Mouse (Mus musculus) embryonic facial prominence, embryonic 12.5 days (tissue): ENCODE measurements around the gene Tstd1. TPM values are rescaled to one million over a fixed set of nuclear protein-coding genes. Genes with fewer than 3 reads are reported as not detected.

Experiments
- ATAC-seq: fragments of 200-750 bp; cut with Nextera tagmentation; 2 replicates; pipeline ENCODE4 v1.8.0; 2017; ENCODE audit not compliant: insufficient number of reproducible peaks, insufficient read depth, low FRiP score, low TSS enrichment
- H3K27ac ChIP-seq: fragments of 300-500 bp; sonication (generic); 2 replicates; pipeline ENCODE4 v1.5.1; 2016; ENCODE audit warnings: mild to moderate bottlenecking
- H3K27me3 ChIP-seq: fragments of 300-500 bp; sonication (generic); 2 replicates; pipeline ENCODE4 v1.6.1; 2016; ENCODE audit warnings: mild to moderate bottlenecking, moderate library complexity
- H3K36me3 ChIP-seq: fragments of 300-500 bp; sonication (generic); 2 replicates; pipeline ENCODE4 v1.6.1; 2016; ENCODE audit warnings: mild to moderate bottlenecking
- H3K4me1 ChIP-seq: fragments of 300-500 bp; sonication (generic); 2 replicates; pipeline ENCODE4 v1.6.1; 2016
- H3K4me2 ChIP-seq: fragments of 300-500 bp; sonication (generic); replicated peaks from 2 replicates; pipeline ENCODE4 v1.6.1; 2016; ENCODE audit warnings: mild to moderate bottlenecking, moderate library complexity
- H3K4me3 ChIP-seq: fragments of 300-500 bp; sonication (generic); 2 replicates; pipeline ENCODE4 v1.5.1; 2016; ENCODE audit warnings: mild to moderate bottlenecking
- H3K9ac ChIP-seq: fragments of 300-500 bp; sonication (generic); 2 replicates; pipeline ENCODE4 v1.6.1; 2016; ENCODE audit warnings: mild to moderate bottlenecking, moderate library complexity
- H3K9me3 ChIP-seq: fragments of 300-500 bp; sonication (generic); 2 replicates; pipeline ENCODE4 v1.6.1; 2016; ENCODE audit warnings: mild to moderate bottlenecking, moderate library complexity
- WGBS: fragments of 180-500 bp; shearing (Covaris S2); methylation state at CpG from one replicate; pipeline ENCODE4 v1.1.7; 2016; 5-methylcytosine and 5-hydroxymethylcytosine counted together
- polyA plus RNA-seq: library from polyadenylated mRNA; unstranded; fragments of >200 nt; fragmentation: Nextera tagmentation; extraction: Ambion mirVana; gene quantifications from 2 replicates; pipeline ENCODE4 v1.2.1, GENCODE M21; 2016

The Tstd1 gene
- polyA plus RNA-seq, 1 experiment from 2014 or later: 5.8 TPM

GRCm38 (mm10) chr1:171419291-171419882 is 715 bp downstream of the Tstd1 start:
- no peaks in the 10 kb centered on the region for H3K9me3 ChIP-seq
- H3K4me2 ChIP-seq: no peak overlapping the region
- peak overlapping the region; percentile 12; the same call in 1 of the 2 replicates for H3K27ac ChIP-seq
- WGBS: 54% methylated on average over 12 of the region's 12 CpGs
- peaks cover 55% of the 10 kb centered on the region for H3K36me3 ChIP-seq
- ATAC-seq: peak; percentile 49; the same call in 1 of the 2 replicates
- no peak overlapping the region for H3K9ac ChIP-seq
- H3K4me3 ChIP-seq: no peak overlapping the region
- no peaks in the 10 kb centered on the region for H3K4me1 ChIP-seq
- no peaks in the 10 kb centered on the region for H3K27me3 ChIP-seq

DNA sequence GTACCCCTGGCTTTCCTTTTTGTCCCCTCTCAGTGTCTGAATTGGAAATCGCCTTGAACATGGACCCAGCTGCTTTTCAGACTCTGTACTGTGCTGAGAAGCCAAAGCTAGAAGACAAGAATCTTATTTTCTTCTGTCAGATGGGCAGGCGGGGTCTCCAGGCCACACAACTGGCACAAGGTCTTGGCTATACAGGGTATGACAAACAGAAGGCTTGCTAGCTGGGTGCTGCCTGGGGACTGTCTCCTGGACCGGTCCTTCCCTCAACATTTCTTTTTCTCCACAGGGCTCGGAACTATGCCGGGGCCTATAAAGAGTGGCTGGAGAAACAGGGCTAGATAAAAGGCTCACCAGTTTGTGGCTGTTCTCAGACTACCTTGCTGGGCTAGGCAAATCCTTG is 1.2 kb downstream of the Tstd1 start:
- 78% methylated on average over 5 of the region's 5 CpGs for WGBS
- Histone ChIP-seq H3K27ac (0 out of 2 replicates have a peak overlapping the region, but pooled peaks have one; percentile 12), H3K9ac (no peak overlapping the region), H3K4me1 (no peaks in the 10 kb centered on the region), H3K27me3 (no peaks in the 10 kb centered on the region), H3K9me3 (no peaks in the 10 kb centered on the region), H3K4me2 (no peak overlapping the region), H3K4me3 (no peak overlapping the region), H3K36me3 (peaks cover 55% of the 10 kb centered on the region)
- no peak for ATAC-seq

GRCm38 (mm10) chr1:171422504-171423095 is 3.9 kb downstream of the Tstd1 start:
- no peaks in the 10 kb centered on the region for H3K9me3 ChIP-seq
- H3K4me3 ChIP-seq: no peak overlapping the region
- H3K4me1 ChIP-seq: no peaks in the 10 kb centered on the region
- 84% methylated on average over 8 of the region's 8 CpGs for WGBS
- H3K36me3 ChIP-seq: peaks cover 32% of the 10 kb centered on the region
- no peaks in the 10 kb centered on the region for H3K27me3 ChIP-seq
- no peak overlapping the region for H3K9ac ChIP-seq
- no peak overlapping the region for H3K27ac ChIP-seq
- no peak overlapping the region for H3K4me2 ChIP-seq
- ATAC-seq: no peak

DNA sequence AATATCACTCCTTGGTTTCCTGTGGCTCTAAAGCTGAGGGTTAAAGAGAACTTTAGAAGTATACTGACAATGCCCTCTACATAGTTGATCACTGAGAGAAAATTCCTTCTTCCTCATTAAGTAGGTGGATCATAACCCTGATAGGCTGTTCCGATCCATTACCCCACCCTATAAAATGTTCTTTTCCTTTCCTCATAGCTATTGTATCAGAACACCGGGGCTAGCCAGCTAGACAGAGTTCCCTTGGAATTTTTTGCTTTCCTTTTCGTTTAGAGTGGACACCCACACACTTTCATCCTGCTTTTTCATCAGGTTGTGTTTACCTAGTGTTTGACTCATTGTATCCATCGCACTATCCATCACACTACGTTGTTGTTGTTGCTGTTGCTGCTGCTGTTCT is 6.0 kb downstream of the Tstd1 start:
- Histone ChIP-seq H3K27me3 (no peaks in the 10 kb centered on the region), H3K27ac (no peak overlapping the region), H3K4me3 (no peak overlapping the region), H3K4me2 (no peak overlapping the region), H3K4me1 (no peaks in the 10 kb centered on the region), H3K9ac (no peak overlapping the region), H3K36me3 (peaks cover 12% of the 10 kb centered on the region; the same call in 1 of the 2 replicates), H3K9me3 (no peaks in the 10 kb centered on the region)
- no peak for ATAC-seq
- WGBS: 78% methylated on average over 5 of the region's 5 CpGs

DNA sequence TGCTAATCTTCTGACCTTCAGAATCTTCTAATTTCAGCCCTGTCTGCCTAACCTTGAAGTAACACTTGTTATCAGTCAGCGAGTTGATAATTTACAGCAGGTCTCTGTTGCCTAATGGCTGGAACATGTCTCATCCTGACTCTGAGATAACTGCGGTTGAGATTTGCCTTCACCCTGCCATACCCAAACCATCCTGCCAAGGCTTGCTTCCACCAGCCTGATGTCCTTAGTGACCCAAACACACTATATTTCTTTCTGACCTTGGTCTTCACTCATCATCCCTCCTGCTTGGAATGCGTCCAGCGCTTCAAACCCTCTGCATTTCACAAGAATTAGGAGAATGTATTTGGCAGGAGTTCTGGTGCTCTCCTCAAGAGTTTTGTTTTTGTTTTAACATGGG is 6.5 kb downstream of the Tstd1 start:
- H3K9ac ChIP-seq: no peak overlapping the region
- H3K4me1 ChIP-seq: no peaks in the 10 kb centered on the region
- ATAC-seq: no peak
- H3K4me2 ChIP-seq: no peak overlapping the region
- no peaks in the 10 kb centered on the region for H3K9me3 ChIP-seq
- WGBS: 84% methylated on average over 4 of the region's 4 CpGs
- peaks cover 10% of the 10 kb centered on the region; the same call in 1 of the 2 replicates for H3K36me3 ChIP-seq
- H3K27ac ChIP-seq: no peak overlapping the region
- no peaks in the 10 kb centered on the region for H3K27me3 ChIP-seq
- H3K4me3 ChIP-seq: no peak overlapping the region

DNA sequence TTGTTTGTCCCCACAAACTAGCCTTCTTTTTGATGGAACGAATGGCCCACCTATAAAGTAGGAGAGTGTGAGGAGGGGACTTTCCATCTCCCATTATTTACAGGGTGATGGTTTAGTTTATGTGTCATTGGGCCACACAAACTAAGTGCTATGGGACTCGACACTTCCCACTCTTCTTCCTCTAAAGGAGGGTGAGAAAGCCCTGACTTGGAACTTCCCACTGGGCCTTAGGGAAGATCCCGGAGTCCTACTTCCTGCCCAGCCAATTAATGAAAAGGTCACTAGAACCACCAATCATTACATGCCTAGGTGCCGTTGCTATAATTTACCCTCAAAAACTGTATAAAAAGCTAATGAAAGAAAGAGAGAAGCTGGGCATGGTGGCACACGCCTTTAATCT is 13.5 kb downstream of the Tstd1 start:
- Histone ChIP-seq H3K9me3 (no peaks in the 10 kb centered on the region), H3K27ac (no peak overlapping the region), H3K9ac (no peak overlapping the region), H3K36me3 (no peaks in the 10 kb centered on the region), H3K27me3 (peaks cover 10% of the 10 kb centered on the region), H3K4me1 (no peaks in the 10 kb centered on the region), H3K4me2 (no peak overlapping the region), H3K4me3 (no peak overlapping the region)
- WGBS: 74% methylated on average over 5 of the region's 5 CpGs
- no peak for ATAC-seq

DNA sequence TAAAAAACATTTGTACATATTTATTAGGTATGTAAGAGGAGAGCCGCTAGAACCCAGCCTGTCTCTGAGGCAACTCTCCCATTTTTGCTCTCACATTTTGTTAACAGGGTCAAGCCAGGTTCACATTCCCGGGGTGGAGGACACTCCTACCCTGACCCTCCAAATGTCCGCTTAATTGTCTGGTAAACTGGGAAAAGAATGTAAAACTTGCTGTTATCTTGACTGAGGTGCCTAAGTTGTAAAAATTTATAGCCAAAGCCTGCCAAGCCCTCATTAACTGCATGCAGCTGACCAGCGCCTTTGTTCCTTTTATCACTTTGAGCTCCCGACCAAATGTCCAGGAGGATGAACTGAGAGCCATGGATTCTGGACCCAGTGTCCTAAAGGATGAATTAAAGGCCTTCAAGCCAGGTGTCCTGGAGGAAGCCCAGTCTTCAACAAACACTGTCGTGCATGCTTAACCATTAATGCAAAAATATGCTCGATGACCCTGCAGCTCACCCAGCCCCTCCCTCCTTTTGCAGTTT is 16.7 kb downstream of the Tstd1 start:
- 61% methylated on average over 7 of the region's 7 CpGs for WGBS
- no peaks in the 10 kb centered on the region for H3K9me3 ChIP-seq
- ATAC-seq: no peak

GRCm38 (mm10) chr1:171435974-171436373 is 17.3 kb downstream of the Tstd1 start:
- no peak overlapping the region for H3K4me3 ChIP-seq
- WGBS: 60% methylated on average over 1 of the region's 1 CpGs
- H3K27me3 ChIP-seq: peaks cover 32% of the 10 kb centered on the region
- H3K9ac ChIP-seq: no peak overlapping the region
- no peaks in the 10 kb centered on the region for H3K36me3 ChIP-seq
- no peak overlapping the region for H3K4me2 ChIP-seq
- H3K4me1 ChIP-seq: 0 out of 2 replicates have a peak, but pooled peaks cover 3% of the 10 kb centered on the region
- no peak for ATAC-seq
- H3K27ac ChIP-seq: no peak overlapping the region
- H3K9me3 ChIP-seq: no peaks in the 10 kb centered on the region

More for the DNA sequence above, 16.7 kb downstream of the Tstd1 start:
- no peaks in the 10 kb centered on the region for H3K36me3 ChIP-seq
- H3K9ac ChIP-seq: no peak overlapping the region
- H3K4me1 ChIP-seq: 0 out of 2 replicates have a peak, but pooled peaks cover 3% of the 10 kb centered on the region
- peaks cover 30% of the 10 kb centered on the region for H3K27me3 ChIP-seq
- H3K4me2 ChIP-seq: no peak overlapping the region
- H3K27ac ChIP-seq: no peak overlapping the region
- no peak overlapping the region for H3K4me3 ChIP-seq

- under 1% methylated on average over 46 of the region's 46 CpGs for WGBS
- Histone ChIP-seq H3K9ac (peak within 1 kb of the TSS; percentile 45), H3K27me3 (peaks cover 32% of the 10 kb centered on the region), H3K9me3 (no peaks in the 10 kb centered on the region), H3K4me2 (peak within 1 kb of the TSS; percentile 60), H3K4me1 (0 out of 2 replicates have a peak, but pooled peaks cover 3% of the 10 kb centered on the region), H3K4me3 (peak within 1 kb of the TSS; percentile 43), H3K36me3 (no peaks in the 10 kb centered on the region), H3K27ac (no peak within 1 kb of the TSS)
- ATAC-seq: peak; percentile 33; the same call in 1 of the 2 replicates
Measured at GRCm38 (mm10) chr1:171437264-171438013, 18.8 kb downstream of the Tstd1 start, which contains the start of gene F11r. F11r (plus strand) TSS chr1:171437535.

DNA sequence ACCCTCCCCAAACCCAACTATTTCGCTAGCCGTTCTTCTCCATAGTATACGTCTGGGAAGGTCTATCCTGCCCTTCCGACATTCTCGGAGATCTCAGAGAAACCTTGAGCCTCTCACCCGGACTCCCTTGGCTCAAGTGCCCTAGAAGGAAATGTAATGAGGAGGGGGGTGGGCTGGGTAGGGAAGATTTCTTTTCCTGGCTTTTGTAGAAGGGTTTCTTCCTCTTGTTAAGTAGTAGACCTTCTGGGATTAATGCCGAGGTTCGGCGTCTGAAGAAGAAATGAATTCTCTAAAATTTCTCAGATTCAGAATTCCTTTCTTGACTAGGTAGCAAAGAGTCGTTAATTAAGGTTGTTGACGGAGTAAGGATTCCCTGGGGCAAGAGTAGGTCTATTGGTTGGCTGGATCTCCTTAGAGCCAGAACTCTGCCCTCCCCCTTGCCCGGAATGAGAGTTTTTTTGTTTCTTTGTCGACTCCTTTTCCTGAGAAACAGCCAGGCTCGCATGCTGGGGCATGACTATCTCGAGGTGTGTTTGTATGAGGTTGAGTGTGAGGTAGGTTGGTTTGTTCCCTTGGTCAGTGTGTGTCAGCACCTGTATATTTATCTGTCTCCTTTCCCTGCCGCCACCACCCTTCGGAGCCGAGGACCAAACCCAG is 19.5 kb downstream of the Tstd1 start:
- peak overlapping the region; percentile 45; the same call in 1 of the 2 replicates for H3K9ac ChIP-seq
- no peak overlapping the region for H3K27ac ChIP-seq

GRCm38 (mm10) chr1:171439072-171439471 is 20.4 kb downstream of the Tstd1 start:
- 27% methylated on average over 8 of the region's 8 CpGs for WGBS
- 0 out of 2 replicates have a peak, but pooled peaks cover 3% of the 10 kb centered on the region for H3K4me1 ChIP-seq
- no peak for ATAC-seq
- H3K27me3 ChIP-seq: peaks cover 32% of the 10 kb centered on the region
- H3K9ac ChIP-seq: no peak overlapping the region
- H3K4me3 ChIP-seq: peak overlapping the region; percentile 43
- H3K4me2 ChIP-seq: peak overlapping the region; percentile 60
- H3K36me3 ChIP-seq: no peaks in the 10 kb centered on the region
- H3K9me3 ChIP-seq: 0 out of 2 replicates have a peak, but pooled peaks cover 4% of the 10 kb centered on the region
- no peak overlapping the region for H3K27ac ChIP-seq

More for the DNA sequence above, 19.5 kb downstream of the Tstd1 start:
- H3K4me3 ChIP-seq: peak overlapping the region; percentile 43
- H3K27me3 ChIP-seq: peaks cover 32% of the 10 kb centered on the region
- no peaks in the 10 kb centered on the region for H3K9me3 ChIP-seq
- H3K36me3 ChIP-seq: no peaks in the 10 kb centered on the region
- H3K4me1 ChIP-seq: 0 out of 2 replicates have a peak, but pooled peaks cover 3% of the 10 kb centered on the region
- ATAC-seq: no peak
- H3K4me2 ChIP-seq: peak overlapping the region; percentile 60
- 6% methylated on average over 18 of the region's 18 CpGs for WGBS
